Mouse (Mus musculus): ENCODE results near the gene Farsa. TPM values are rescaled to one million over a fixed set of nuclear protein-coding genes. Genes with fewer than 3 reads are reported as not detected.
"Not testable (repeated sequence)": the region's sequence is repeated elsewhere in the genome, so short reads cannot be mapped to it uniquely, and the experiment has no call there.

Farsa gene
- polyA plus RNA-seq, 1 experiment from 2014 or later = 90.1 TPM

DNA sequence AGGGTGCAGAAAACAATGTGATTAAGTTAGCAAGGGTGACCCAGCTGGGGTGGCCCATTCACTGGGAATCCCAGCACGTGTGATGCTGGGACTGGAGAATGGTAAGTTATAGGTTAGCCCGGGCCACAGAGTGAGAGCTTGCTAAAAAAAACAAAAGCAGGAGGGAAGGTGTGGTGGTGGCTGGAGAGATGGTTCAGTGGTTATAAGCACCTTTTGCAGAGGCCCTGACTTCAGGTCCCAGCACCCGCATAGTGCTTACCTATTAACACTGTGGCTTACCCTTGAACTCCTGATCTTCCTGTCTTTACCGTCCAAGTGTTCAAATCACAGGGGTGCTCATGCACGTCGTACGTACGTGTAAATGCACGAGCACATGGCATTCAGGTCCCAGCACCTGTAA is 50.2 kb downstream of the Farsa start:
- Histone ChIP-seq H3K4me1 (replicated peaks; ENCODE audit: control insufficient read depth, insufficient read depth, low read length) (peaks cover 11% of the 10 kb centered on the region), H3K9me3 (ENCODE audit: control insufficient read depth, low read length) (no peaks in the 10 kb centered on the region), H3K4me3 (ENCODE audit: low read length) (no peak overlapping the region), H3K9ac (ENCODE audit: low read length) (no peak overlapping the region), H3K27me3 (ENCODE audit: control insufficient read depth, insufficient read depth, low read depth, low read length) (peaks cover 9% of the 10 kb centered on the region), H3K27ac (ENCODE audit: low read length) (no peak overlapping the region), H3K4me2 (ENCODE audit: low read depth, low read length) (no peak overlapping the region), H3K36me3 (ENCODE audit: control insufficient read depth, insufficient read depth, low read length) (no peaks in the 10 kb centered on the region)
- 89% methylated on average over 9 of the region's 9 CpGs for WGBS
- no peak for ATAC-seq (ENCODE audit: low read depth)

DNA sequence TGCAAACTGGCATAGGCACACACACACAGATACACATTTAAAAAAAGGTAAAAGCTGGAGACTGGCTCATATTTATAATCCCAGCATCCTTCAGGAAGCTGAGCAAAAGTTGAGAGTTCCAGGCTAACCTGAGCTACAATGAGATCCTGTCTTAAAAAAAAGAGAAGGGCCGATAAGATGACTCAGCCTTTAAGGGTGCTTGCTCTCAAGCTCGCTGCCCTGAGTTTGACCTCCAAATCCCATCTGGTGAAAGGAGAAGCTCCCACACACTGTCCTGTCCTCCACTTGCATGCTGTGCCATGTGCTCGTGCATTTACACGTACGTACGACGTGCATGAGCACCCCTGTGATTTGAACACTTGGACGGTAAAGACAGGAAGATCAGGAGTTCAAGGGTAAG is 50.7 kb downstream of the Farsa start:
- Histone ChIP-seq H3K27ac (ENCODE audit: low read length) (no peak overlapping the region), H3K9ac (ENCODE audit: low read length) (no peak overlapping the region), H3K4me3 (ENCODE audit: low read length) (no peak overlapping the region), H3K36me3 (ENCODE audit: control insufficient read depth, insufficient read depth, low read length) (no peaks in the 10 kb centered on the region), H3K4me1 (replicated peaks; ENCODE audit: control insufficient read depth, insufficient read depth, low read length) (peaks cover 12% of the 10 kb centered on the region), H3K4me2 (ENCODE audit: low read depth, low read length) (no peak overlapping the region), H3K27me3 (ENCODE audit: control insufficient read depth, insufficient read depth, low read depth, low read length) (peaks cover 12% of the 10 kb centered on the region), H3K9me3 (ENCODE audit: control insufficient read depth, low read length) (no peaks in the 10 kb centered on the region)
- 59% methylated on average over 8 of the region's 8 CpGs for WGBS
- no peak for ATAC-seq (ENCODE audit: low read depth)

DNA sequence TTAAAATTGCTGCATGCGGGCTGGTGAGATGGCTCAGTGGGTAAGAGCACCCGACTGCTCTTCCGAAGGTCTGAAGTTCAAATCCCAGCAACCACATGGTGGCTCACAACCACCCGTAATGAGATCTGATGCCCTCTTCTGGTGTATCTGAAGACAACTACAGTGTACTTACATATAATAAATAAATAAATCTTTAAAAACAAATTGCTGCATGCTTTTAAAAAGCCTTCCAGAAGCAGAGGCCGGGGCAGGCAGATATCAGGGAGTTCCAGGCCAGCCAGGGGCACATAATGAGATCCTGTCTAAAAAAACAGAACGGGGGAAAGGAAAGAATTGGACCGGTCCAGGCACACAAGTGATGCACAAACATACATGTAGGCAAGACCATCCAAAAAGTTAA is 51.2 kb downstream of the Farsa start:
- H3K9ac ChIP-seq (ENCODE audit: low read length) = peak overlapping the region; percentile 84; the same call in 1 of the 2 replicates
- WGBS = 29% methylated on average over 6 of the region's 7 CpGs
- H3K9me3 ChIP-seq (ENCODE audit: control insufficient read depth, low read length); H3K36me3 ChIP-seq (ENCODE audit: control insufficient read depth, insufficient read depth, low read length); ATAC-seq (ENCODE audit: low read depth); H3K27ac ChIP-seq (ENCODE audit: low read length): not testable (repeated sequence)
- peaks cover 17% of the 10 kb centered on the region for H3K27me3 ChIP-seq (ENCODE audit: control insufficient read depth, insufficient read depth, low read depth, low read length)
- H3K4me1 ChIP-seq (replicated peaks; ENCODE audit: control insufficient read depth, insufficient read depth, low read length) = peaks cover 16% of the 10 kb centered on the region
- peak overlapping the region; percentile 93 for H3K4me2 ChIP-seq (ENCODE audit: low read depth, low read length)
- peak overlapping the region; percentile 72 for H3K4me3 ChIP-seq (ENCODE audit: low read length)

DNA sequence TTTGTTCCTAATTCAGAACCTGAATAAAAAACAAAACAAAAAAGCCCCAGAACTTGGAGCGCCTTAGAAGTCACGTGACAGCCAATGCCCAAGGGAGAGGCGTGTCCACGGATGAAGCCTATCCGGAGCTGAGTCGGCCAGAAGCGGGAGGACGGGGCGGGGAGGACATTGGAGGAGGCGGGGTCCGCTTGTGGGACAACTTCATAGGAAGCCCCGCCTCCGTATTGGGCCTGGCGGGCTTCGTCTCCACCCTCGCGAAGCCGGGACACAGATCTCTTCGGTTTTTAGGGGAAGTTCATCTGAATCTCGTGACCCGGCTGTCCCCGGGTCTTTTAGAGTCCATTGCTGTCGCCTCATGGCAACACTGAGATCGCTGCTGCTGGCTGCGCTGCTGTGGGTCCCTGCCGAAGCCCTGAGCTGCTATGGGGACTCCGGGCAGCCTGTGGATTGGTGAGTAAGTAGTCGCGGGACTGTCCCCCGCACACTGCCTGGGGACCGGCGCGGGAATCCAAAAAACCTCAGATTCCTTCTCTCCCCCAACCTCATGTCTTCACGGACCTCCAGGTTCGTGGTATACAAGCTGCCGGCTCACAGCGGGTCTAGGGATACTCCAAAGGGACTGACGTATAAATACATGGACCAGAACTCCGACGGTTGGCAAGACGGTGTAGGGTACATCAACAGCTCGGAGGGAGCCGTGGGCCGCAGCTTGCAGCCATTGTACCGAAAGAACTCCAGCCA is 51.8 kb downstream of the Farsa start, which contains the start of gene Dnase2a:
TSS of gene Dnase2a (plus strand) at position 140 of the 741 bp plus-strand sequence.
- Histone ChIP-seq H3K9me3 (ENCODE audit: control insufficient read depth, low read length) (no peaks in the 10 kb centered on the region), H3K27me3 (ENCODE audit: control insufficient read depth, insufficient read depth, low read depth, low read length) (peaks cover 23% of the 10 kb centered on the region), H3K27ac (ENCODE audit: low read length) (no peak within 1 kb of the TSS), H3K4me3 (ENCODE audit: low read length) (peak within 1 kb of the TSS; percentile 72), H3K4me2 (ENCODE audit: low read depth, low read length) (peak within 1 kb of the TSS; percentile 93), H3K9ac (ENCODE audit: low read length) (peak within 1 kb of the TSS; percentile 84), H3K4me1 (replicated peaks; ENCODE audit: control insufficient read depth, insufficient read depth, low read length) (peaks cover 16% of the 10 kb centered on the region), H3K36me3 (ENCODE audit: control insufficient read depth, insufficient read depth, low read length) (no peaks in the 10 kb centered on the region)
- 2% methylated on average over 45 of the region's 45 CpGs for WGBS
- ATAC-seq (ENCODE audit: low read depth) = peak; percentile 97

DNA sequence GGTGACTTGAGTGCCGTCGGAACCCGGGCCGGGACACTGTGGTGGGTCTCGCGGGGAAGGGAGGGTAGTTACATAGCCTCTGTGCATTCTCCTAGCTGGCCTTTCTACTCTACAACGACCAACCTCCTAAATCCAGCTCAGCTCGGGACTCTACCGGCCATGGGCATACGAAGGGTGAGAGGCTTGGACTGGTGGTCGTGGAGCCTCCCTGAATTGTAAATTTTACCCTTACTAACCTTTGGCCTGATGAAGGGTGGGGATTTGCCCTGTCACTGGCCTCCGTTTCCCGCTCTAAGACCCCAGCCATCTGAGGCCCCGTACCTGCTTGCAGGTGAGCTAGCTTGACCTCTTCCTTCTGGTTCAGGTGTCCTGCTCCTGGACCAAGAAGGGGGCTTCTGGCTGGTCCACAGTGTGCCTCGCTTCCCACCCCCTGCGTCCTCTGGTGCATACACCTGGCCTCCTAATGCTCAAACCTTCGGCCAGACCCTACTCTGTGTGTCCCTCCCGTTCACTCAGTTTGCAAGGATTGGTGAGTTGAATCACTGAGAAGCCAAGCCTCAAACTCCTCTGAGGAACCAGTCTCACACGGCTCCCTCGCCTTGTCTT is 52.5 kb downstream of the Farsa start:
- H3K9me3 ChIP-seq (ENCODE audit: control insufficient read depth, low read length) = 0 out of 2 replicates have a peak, but pooled peaks cover 3% of the 10 kb centered on the region
- peaks cover 15% of the 10 kb centered on the region for H3K4me1 ChIP-seq (replicated peaks; ENCODE audit: control insufficient read depth, insufficient read depth, low read length)
- H3K27ac ChIP-seq (ENCODE audit: low read length) = no peak overlapping the region
- WGBS = 48% methylated on average over 20 of the region's 20 CpGs
- H3K4me3 ChIP-seq (ENCODE audit: low read length) = peak overlapping the region; percentile 72
- H3K36me3 ChIP-seq (ENCODE audit: control insufficient read depth, insufficient read depth, low read length) = no peaks in the 10 kb centered on the region
- peaks cover 26% of the 10 kb centered on the region for H3K27me3 ChIP-seq (ENCODE audit: control insufficient read depth, insufficient read depth, low read depth, low read length)
- H3K4me2 ChIP-seq (ENCODE audit: low read depth, low read length) = peak overlapping the region; percentile 93
- ATAC-seq (ENCODE audit: low read depth) = no peak
- peak overlapping the region; percentile 84 for H3K9ac ChIP-seq (ENCODE audit: low read length)

DNA sequence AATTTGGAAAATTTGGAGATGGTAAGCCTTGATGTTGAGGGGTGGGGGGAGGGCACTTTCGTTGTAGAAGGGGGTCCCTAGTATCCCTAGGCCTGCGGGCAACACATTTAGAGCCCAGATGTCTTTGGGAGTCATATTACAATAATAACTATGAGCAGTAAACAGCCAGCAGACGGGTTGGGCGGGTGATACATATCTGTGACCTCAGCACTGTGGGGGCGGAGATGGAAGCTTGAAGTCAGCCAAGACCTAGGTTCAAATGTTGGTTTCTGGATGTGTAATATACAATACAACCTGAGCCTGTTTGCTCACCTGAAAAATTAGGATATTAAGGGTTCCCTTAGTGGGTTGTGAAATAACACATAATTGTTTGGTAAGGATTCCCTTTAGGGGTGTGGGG is 53.2 kb downstream of the Farsa start:
- H3K9ac ChIP-seq (ENCODE audit: low read length) = no peak overlapping the region
- peaks cover 26% of the 10 kb centered on the region for H3K27me3 ChIP-seq (ENCODE audit: control insufficient read depth, insufficient read depth, low read depth, low read length)
- WGBS = 70% methylated on average over 5 of the region's 5 CpGs
- no peak overlapping the region for H3K27ac ChIP-seq (ENCODE audit: low read length)
- H3K4me2 ChIP-seq (ENCODE audit: low read depth, low read length) = no peak overlapping the region
- ATAC-seq (ENCODE audit: low read depth) = no peak
- H3K9me3 ChIP-seq (ENCODE audit: control insufficient read depth, low read length) = 0 out of 2 replicates have a peak, but pooled peaks cover 7% of the 10 kb centered on the region
- H3K4me1 ChIP-seq (replicated peaks; ENCODE audit: control insufficient read depth, insufficient read depth, low read length) = peaks cover 15% of the 10 kb centered on the region
- H3K36me3 ChIP-seq (ENCODE audit: control insufficient read depth, insufficient read depth, low read length) = no peaks in the 10 kb centered on the region
- no peak overlapping the region for H3K4me3 ChIP-seq (ENCODE audit: low read length)

DNA sequence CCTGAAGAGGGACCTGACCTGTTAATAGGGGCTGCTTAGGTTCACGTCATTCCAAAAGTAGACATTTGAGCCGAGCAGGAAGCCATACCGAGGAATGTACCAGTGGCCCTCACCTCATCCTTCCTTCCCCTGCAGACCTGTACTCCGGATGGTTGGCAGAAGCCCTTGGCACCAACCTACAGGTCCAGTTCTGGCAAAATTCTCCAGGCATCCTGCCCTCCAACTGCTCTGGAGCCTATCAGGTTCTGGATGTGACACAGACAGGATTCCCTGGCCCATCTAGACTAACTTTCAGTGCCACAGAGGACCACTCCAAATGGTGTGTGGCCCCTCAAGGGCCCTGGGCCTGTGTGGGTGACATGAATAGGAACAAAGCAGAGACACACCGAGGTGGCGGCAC is 53.8 kb downstream of the Farsa start:
- Histone ChIP-seq H3K4me2 (ENCODE audit: low read depth, low read length) (no peak overlapping the region), H3K27ac (ENCODE audit: low read length) (no peak overlapping the region), H3K4me1 (replicated peaks; ENCODE audit: control insufficient read depth, insufficient read depth, low read length) (peaks cover 15% of the 10 kb centered on the region), H3K9ac (ENCODE audit: low read length) (no peak overlapping the region), H3K27me3 (ENCODE audit: control insufficient read depth, insufficient read depth, low read depth, low read length) (peaks cover 26% of the 10 kb centered on the region), H3K36me3 (ENCODE audit: control insufficient read depth, insufficient read depth, low read length) (no peaks in the 10 kb centered on the region), H3K9me3 (ENCODE audit: control insufficient read depth, low read length) (0 out of 2 replicates have a peak, but pooled peaks cover 7% of the 10 kb centered on the region), H3K4me3 (ENCODE audit: low read length) (no peak overlapping the region)
- 70% methylated on average over 6 of the region's 6 CpGs for WGBS
- ATAC-seq (ENCODE audit: low read depth) = no peak

DNA sequence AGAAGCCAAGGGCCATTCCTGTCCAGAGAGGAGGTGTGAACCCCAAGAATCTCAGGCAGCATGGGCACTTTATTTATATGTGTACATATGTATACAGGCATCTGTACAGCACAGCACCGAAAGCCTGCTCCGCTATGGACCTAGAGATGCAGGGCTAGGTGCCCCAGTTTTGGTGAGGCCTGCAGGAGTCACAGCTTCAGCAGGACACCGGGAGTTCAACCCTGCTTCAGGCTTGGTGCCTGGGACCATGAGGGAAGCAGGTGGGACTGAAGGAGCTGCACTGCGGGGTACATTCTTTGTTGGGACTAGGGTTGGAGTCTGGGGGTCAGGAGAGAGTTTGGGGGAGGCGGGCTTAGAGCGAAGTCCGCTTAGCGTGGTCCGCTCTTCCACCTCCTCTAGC is 55.1 kb downstream of the Farsa start:
- H3K36me3 ChIP-seq (ENCODE audit: control insufficient read depth, insufficient read depth, low read length) = no peaks in the 10 kb centered on the region
- no peak overlapping the region for H3K9ac ChIP-seq (ENCODE audit: low read length)
- no peak for ATAC-seq (ENCODE audit: low read depth)
- H3K4me1 ChIP-seq (replicated peaks; ENCODE audit: control insufficient read depth, insufficient read depth, low read length) = peaks cover 15% of the 10 kb centered on the region
- no peak overlapping the region for H3K4me3 ChIP-seq (ENCODE audit: low read length)
- WGBS = 76% methylated on average over 9 of the region's 9 CpGs
- no peak overlapping the region for H3K4me2 ChIP-seq (ENCODE audit: low read depth, low read length)
- H3K27ac ChIP-seq (ENCODE audit: low read length) = no peak overlapping the region
- 0 out of 2 replicates have a peak, but pooled peaks cover 7% of the 10 kb centered on the region for H3K9me3 ChIP-seq (ENCODE audit: control insufficient read depth, low read length)
- peaks cover 26% of the 10 kb centered on the region for H3K27me3 ChIP-seq (ENCODE audit: control insufficient read depth, insufficient read depth, low read depth, low read length)

DNA sequence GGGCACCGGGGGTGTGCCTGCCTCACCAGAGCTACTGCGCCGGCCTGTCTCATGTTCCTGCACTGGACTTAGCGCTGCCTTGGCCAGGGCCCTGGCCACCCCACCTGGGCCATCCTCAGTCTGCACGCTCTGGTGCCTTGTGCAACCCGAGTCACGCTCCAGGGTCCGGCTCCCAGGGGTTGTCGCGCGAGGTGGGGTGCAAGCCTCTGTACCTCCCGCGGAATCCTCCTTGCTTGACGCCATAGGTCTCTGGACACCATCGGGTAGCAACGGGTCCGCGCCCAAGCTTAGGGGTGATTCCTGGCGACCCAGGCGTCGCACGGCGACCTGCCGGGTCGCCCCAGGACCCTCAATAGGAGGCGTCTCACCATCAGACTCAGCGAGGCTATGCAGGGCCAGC is 55.6 kb downstream of the Farsa start:
- Histone ChIP-seq H3K9ac (ENCODE audit: low read length) (peak overlapping the region; percentile 60), H3K27ac (ENCODE audit: low read length) (no peak overlapping the region), H3K27me3 (ENCODE audit: control insufficient read depth, insufficient read depth, low read depth, low read length) (peaks cover 26% of the 10 kb centered on the region), H3K9me3 (ENCODE audit: control insufficient read depth, low read length) (0 out of 2 replicates have a peak, but pooled peaks cover 7% of the 10 kb centered on the region), H3K36me3 (ENCODE audit: control insufficient read depth, insufficient read depth, low read length) (no peaks in the 10 kb centered on the region), H3K4me1 (replicated peaks; ENCODE audit: control insufficient read depth, insufficient read depth, low read length) (peaks cover 15% of the 10 kb centered on the region), H3K4me3 (ENCODE audit: low read length) (peak overlapping the region; percentile 53), H3K4me2 (ENCODE audit: low read depth, low read length) (peak overlapping the region; percentile 75)
- no peak for ATAC-seq (ENCODE audit: low read depth)
- 17% methylated on average over 27 of the region's 27 CpGs for WGBS

All from lung, embryonic 16.5 days (tissue).